Mouse (Mus musculus) natural killer cell, adult 2 months (primary cell): Measurements from ENCODE around the gene Caln1.

ENCODE experiments used
- DNase-seq, 2 experiments: peaks; one replicate each; pipeline ENCODE4 v3.0.0; 2022; ENCODE audit warnings: low spot score in 2 of 2

Gene Caln1

GRCm38 (mm10) chr5:130812556-130812955 is 443.3 kb downstream of the Caln1 start:
- DNase-seq = no peak

GRCm38 (mm10) chr5:130813089-130813488 is 443.8 kb downstream of the Caln1 start:
- DNase-seq = no peak

DNA sequence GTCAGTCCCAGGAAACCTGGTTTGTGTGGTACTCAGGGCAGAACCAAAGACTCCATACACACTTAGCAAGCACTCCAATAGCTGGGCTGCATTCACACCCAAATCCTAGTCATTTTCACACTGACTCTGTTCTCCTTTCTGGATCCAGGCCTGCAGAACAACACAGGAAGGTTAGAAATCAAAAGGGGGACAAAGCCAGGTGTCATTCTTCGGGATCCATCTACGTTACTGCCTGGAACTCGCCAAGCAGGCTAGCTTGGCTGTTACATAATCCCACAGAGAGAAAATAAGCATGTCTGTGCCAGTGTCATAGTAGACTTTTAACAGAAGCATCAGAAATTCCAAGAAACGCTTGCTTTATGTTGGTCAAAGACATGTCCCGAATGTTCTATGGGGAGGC is 446.1 kb downstream of the Caln1 start:
- no peak for DNase-seq

DNA sequence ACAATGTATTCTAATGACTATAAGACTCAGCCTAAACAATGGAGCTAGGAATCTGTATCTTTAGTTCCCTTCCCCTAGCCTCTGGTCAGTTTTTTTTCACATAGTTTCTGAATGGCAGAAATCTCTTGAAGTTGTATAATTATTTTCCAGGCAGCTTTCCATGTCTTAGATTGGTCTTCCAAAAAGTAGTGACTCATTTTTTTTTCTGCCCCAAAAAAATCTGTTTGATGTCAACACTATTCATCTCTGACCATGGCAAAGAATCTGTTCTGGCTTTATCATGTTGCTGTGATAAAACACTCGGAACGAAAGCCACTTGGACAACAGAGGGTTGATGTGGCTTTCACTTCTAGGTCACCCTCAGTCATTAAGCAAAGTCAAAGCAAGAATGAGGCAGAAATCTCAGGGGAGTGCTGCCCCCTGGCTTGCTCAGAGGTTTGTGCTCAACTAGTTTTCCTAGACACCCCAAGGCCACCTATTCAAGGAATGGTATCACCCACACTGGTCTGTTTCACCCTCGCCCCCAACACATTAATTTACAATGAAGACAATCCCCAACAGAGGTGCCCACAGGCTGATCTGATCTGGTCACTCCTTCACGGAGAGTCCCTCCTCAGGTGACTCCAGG is 450.9 kb downstream of the Caln1 start:
- DNase-seq = no peak

GRCm38 (mm10) chr5:130820661-130821060 is 451.4 kb downstream of the Caln1 start:
- no peak for DNase-seq

DNA sequence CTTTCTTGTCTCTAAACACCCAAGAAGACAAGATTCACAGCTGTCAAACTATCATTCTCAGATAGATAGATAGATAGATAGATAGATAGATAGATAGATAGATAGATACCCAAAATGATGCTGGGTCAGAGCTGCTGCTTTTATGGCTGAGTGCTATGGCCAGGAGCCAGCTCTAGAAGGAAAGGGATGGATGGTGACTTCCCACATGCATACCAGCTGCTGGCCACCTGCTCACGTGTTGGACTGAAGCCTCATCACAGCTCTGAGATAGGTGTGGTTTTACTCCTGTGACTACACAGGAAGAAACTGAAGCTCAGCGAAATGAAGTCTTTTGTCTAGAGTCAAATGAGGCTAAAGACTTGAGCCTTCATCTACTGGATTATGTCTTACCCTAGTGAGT is 456.5 kb downstream of the Caln1 start:
- DNase-seq = no peak

- no peak for DNase-seq
Measured at GRCm38 (mm10) chr5:130848562-130848961, 479.3 kb downstream of the Caln1 start.

- no peak for DNase-seq
Measured at GRCm38 (mm10) chr5:130849610-130850009, 480.4 kb downstream of the Caln1 start.

- no peak for DNase-seq
Measured at GRCm38 (mm10) chr5:130852182-130852581, 482.9 kb downstream of the Caln1 start.

DNA sequence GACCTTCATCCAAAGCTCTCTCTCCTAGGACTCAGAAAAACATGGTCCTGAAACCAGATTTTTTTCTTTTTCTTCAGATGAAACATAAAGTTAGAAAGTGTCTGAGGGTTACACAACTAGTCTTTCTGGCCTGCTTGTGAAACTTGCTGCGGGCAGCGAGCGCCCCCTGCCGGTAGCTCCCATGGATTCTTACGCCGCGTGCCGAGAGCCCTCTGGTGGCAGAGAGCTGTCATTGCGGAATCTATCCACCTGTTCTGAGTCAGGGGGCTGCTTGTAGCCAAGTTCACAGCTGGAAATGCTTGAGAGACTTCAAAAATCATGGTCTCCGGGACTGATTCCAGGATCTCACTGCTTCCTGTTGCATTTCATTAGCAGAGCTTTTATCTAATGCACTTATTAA is 484.1 kb downstream of the Caln1 start:
- DNase-seq = peak; percentile 19 to 61

GRCm38 (mm10) chr5:130854430-130854829 is 485.2 kb downstream of the Caln1 start:
- no peak for DNase-seq

DNA sequence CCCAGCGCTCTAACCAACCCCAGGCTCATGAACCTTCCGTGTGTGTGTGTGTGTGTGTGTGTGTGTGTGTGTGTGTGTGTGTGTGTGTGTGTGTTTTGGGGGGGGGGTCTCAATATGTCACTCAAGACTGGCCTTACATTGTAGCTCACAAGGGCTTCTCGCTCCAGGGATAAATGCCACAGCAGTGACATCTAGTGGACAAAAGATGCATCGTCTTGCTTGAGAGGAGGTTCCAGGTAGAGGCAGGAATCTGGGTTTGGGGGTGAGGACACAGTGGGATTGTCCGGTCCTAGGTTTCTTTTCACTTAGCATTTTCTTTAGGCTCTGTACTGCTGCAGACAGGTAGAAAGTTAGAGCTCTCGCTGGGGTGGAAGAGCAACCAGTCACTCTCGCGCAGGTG is 488.9 kb downstream of the Caln1 start:
- no peak for DNase-seq

- no peak for DNase-seq
Measured at GRCm38 (mm10) chr5:130858706-130859105, 489.5 kb downstream of the Caln1 start.

DNA sequence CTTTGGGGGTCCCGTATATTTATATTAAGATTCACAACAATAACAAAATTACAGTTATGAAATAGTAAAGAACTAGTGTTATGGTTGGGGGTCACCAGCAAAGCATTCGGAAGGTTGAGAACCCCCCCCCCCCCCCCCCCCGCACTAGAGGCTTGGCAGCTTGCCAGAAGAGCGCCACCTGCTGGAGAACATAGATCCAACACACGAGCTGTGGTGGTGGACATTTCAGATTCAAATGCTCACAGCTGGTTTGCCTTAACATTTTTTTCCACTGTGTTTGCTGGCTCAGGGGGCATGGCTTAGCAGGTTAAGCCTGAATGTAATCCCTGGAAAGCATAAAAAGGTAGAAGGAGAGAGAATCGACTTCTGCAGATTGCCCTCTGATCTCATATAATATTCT is 490.5 kb downstream of the Caln1 start:
- no peak for DNase-seq

DNA sequence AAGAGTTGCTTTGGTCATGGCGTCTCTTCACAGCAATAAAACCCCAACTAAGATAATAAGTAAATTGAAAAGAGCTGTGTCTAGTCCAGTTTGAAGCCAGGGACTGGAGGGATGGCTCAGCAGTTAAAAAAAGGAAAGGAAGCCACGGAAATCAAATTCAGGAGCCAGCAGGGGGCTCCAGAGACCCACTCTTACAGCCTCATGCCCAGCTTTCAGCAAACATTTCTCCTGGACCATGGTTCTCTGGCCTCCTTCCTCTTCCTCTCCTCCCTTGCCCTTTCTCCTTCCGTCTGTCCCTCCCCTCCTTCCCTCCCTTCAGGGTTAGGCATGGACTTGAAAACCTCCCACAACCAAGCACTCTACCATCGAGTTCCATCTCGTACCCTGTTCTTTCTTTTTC is 493.0 kb downstream of the Caln1 start:
- no peak for DNase-seq

- no peak for DNase-seq
Measured at GRCm38 (mm10) chr5:130869869-130870268, 500.6 kb downstream of the Caln1 start.

DNA sequence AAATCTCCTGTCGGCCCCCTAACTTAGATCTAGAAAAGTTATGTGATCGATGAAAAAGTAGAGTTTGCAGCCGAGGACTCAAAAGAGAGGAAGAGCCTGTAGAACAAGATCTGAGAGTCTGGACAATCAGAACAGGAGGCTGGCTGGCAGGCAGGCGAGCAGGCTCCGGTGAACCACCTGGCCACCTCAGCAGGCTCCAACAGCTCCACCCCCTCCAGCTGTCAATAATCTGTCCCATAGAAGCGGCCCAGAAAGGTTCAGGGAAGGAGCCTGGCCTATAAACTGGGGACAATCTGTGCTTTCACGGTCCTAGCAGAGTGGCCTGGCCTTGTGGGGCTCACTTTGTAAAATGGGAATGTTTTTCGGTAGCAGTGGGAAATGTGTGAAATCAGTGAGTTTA is 501.8 kb downstream of the Caln1 start:
- no peak for DNase-seq

DNA sequence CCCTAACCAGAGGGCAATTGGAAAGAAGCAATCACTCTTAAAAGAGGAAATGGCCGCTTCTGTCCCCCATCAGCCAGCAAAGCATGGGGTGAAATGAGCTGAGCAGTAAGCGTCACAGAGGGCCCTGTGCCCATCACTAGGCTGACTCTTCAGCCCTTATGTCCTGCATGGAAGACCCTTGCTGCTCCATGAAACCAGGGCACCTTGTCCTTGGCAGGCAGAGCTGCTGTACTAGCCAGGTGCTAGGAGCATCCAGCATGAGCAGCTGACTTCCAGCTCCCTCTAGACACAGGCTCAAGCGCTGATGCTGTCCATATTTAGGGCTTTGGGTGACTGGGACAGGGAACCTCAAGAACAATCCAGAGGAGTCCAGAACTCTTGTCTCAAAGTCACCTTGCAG is 506.1 kb downstream of the Caln1 start:
- no peak for DNase-seq

DNA sequence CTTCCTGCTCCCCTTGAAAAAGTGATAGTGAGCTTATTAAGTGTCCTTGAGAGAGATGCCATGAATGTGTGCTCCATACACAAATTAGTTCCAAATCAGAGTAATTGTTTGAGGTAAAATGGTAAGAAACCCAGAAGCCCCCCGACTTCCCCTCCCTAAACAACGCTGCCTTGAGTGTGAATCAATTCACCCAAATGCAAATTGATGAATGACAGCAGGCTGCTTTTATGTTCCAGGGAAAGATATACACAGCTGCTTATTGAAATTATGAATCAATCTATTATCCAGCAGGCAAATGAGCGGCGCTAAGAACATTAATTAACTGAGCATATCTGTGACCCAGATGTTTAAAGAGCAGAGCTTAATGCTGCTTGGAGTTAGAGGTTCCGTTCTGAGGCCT is 511.1 kb downstream of the Caln1 start:
- no peak for DNase-seq

DNA sequence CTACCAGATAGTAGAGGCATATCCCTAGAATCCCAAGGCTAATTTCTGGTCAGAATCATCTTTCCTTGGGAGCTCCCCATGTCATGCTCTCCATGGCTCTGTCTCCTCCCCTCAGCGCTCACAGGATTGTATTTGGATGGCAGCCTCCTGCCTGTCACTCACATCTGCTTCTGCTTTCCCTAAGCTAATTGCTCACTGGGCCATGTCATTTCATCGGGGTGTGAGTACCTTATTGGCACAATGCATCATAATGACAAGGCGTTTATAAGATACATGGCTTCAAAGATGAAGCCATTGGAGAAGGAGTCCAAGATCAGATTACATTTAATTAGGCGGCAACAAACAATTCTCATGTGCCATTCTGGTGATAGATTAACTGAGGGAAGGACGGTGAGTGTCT is 522.5 kb downstream of the Caln1 start:
- no peak for DNase-seq

GRCm38 (mm10) chr5:130895991-130896390 is 526.7 kb downstream of the Caln1 start:
- DNase-seq = no peak
